Mouse (Mus musculus): ENCODE results near the gene Cdh4. TPM values are rescaled to one million over a fixed set of nuclear protein-coding genes. Genes with fewer than 3 reads are reported as not detected.
A peak's percentile ranks its signal among the peaks of the same experiment; 100 is the strongest.

The Cdh4 gene
- polyA plus RNA-seq, 1 experiment from 2014 or later: 57.4 TPM

- 39% methylated on average over 12 of the region's 12 CpGs for whole genome bisulfite sequencing
- H3K9me3 ChIP-seq (ENCODE audit: control insufficient read depth, low read length): no peaks in the 10 kb centered on the region
- H3K9ac ChIP-seq (replicated peaks; ENCODE audit: low read depth, low read length): no peak overlapping the region
- H3K27me3 ChIP-seq (replicated peaks; ENCODE audit: control insufficient read depth, insufficient read depth, low read length): no peaks in the 10 kb centered on the region
- no peak overlapping the region for H3K4me2 ChIP-seq (ENCODE audit: low read length)
- H3K27ac ChIP-seq (ENCODE audit: low read length): no peak overlapping the region
- no peak for ATAC-seq
- no peaks in the 10 kb centered on the region for H3K36me3 ChIP-seq (ENCODE audit: control insufficient read depth, insufficient read depth)
- no peak overlapping the region for H3K4me3 ChIP-seq (replicated peaks; ENCODE audit: low read length)
- H3K4me1 ChIP-seq (replicated peaks; ENCODE audit: control insufficient read depth, insufficient read depth, low read length): peaks cover 17% of the 10 kb centered on the region
These were observed 245.0 kb downstream of the Cdh4 start for GRCm38 (mm10) chr2:179687243-179687681.

DNA sequence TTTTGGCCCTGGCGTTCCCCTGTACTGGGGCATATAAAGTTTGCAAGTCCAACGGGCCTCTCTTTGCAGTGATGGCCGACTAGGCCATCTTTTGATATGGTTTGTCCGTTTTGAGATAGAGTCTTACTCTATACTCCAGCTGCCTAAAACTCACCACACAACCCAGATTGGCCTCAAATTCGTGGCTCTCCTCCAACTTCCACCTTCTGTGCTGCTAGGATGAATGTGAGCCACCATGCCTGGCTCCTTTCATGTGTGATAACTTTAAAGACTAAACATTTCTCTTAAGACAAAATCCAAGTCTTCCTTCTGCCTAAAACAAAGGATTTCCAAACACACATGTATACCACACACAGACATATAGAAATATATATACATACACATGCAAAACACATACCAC, 246.7 kb downstream of the Cdh4 start:
- peak; percentile 47 for ATAC-seq
- Histone ChIP-seq H3K27ac (ENCODE audit: low read length) (no peak overlapping the region), H3K27me3 (replicated peaks; ENCODE audit: control insufficient read depth, insufficient read depth, low read length) (no peaks in the 10 kb centered on the region), H3K4me3 (replicated peaks; ENCODE audit: low read length) (no peak overlapping the region), H3K4me1 (replicated peaks; ENCODE audit: control insufficient read depth, insufficient read depth, low read length) (peaks cover 17% of the 10 kb centered on the region), H3K36me3 (ENCODE audit: control insufficient read depth, insufficient read depth) (no peaks in the 10 kb centered on the region), H3K4me2 (ENCODE audit: low read length) (no peak overlapping the region), H3K9me3 (ENCODE audit: control insufficient read depth, low read length) (no peaks in the 10 kb centered on the region), H3K9ac (replicated peaks; ENCODE audit: low read depth, low read length) (no peak overlapping the region)
- 54% methylated on average over 5 of the region's 5 CpGs for WGBS

- H3K27ac ChIP-seq (ENCODE audit: low read length): no peak overlapping the region
- 75% methylated on average over 3 of the region's 3 CpGs for WGBS
These were observed 247.5 kb downstream of the Cdh4 start for GRCm38 (mm10) chr2:179689761-179690160.

DNA sequence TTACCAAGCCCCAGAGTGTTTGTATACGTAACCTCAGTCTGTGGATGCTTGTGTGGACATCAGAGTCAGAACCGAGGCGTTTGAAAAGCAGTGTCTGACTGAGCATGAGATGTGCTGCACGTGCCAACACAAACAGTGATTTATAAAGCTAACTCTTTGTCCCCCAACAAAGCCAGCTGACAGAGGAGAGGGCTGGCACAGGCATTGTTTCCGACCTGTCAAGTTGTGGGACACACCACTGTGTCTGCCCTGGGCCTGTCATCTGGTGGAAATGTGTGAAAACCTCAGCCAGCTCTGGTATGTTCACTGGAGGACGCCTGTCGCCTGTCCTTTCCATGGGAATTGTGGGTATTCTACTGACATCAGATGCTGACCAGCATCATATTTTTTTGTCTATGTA, 248.3 kb downstream of the Cdh4 start:
- no peak for ATAC-seq
- H3K4me2 ChIP-seq (ENCODE audit: low read length): no peak overlapping the region
- H3K36me3 ChIP-seq (ENCODE audit: control insufficient read depth, insufficient read depth): no peaks in the 10 kb centered on the region
- no peaks in the 10 kb centered on the region for H3K9me3 ChIP-seq (ENCODE audit: control insufficient read depth, low read length)
- 32% methylated on average over 7 of the region's 7 CpGs for WGBS
- H3K27me3 ChIP-seq (replicated peaks; ENCODE audit: control insufficient read depth, insufficient read depth, low read length): no peaks in the 10 kb centered on the region
- no peak overlapping the region for H3K9ac ChIP-seq (replicated peaks; ENCODE audit: low read depth, low read length)
- H3K27ac ChIP-seq (ENCODE audit: low read length): no peak overlapping the region
- H3K4me1 ChIP-seq (replicated peaks; ENCODE audit: control insufficient read depth, insufficient read depth, low read length): peaks cover 17% of the 10 kb centered on the region
- H3K4me3 ChIP-seq (replicated peaks; ENCODE audit: low read length): no peak overlapping the region

More at GRCm38 (mm10) chr2:179689761-179690160, 247.5 kb downstream of the Cdh4 start:
- ATAC-seq: no peak
- Histone ChIP-seq H3K27me3 (replicated peaks; ENCODE audit: control insufficient read depth, insufficient read depth, low read length) (no peaks in the 10 kb centered on the region), H3K9me3 (ENCODE audit: control insufficient read depth, low read length) (no peaks in the 10 kb centered on the region), H3K36me3 (ENCODE audit: control insufficient read depth, insufficient read depth) (no peaks in the 10 kb centered on the region), H3K4me1 (replicated peaks; ENCODE audit: control insufficient read depth, insufficient read depth, low read length) (peaks cover 17% of the 10 kb centered on the region), H3K4me2 (ENCODE audit: low read length) (no peak overlapping the region), H3K9ac (replicated peaks; ENCODE audit: low read depth, low read length) (no peak overlapping the region), H3K4me3 (replicated peaks; ENCODE audit: low read length) (no peak overlapping the region)

- no peak overlapping the region for H3K27ac ChIP-seq (ENCODE audit: low read length)
- no peak overlapping the region for H3K9ac ChIP-seq (replicated peaks; ENCODE audit: low read depth, low read length)
- H3K36me3 ChIP-seq (ENCODE audit: control insufficient read depth, insufficient read depth): no peaks in the 10 kb centered on the region
- 67% methylated on average over 9 of the region's 9 CpGs for WGBS
- no peak overlapping the region for H3K4me2 ChIP-seq (ENCODE audit: low read length)
- H3K4me1 ChIP-seq (replicated peaks; ENCODE audit: control insufficient read depth, insufficient read depth, low read length): peaks cover 17% of the 10 kb centered on the region
- ATAC-seq: no peak
- no peaks in the 10 kb centered on the region for H3K27me3 ChIP-seq (replicated peaks; ENCODE audit: control insufficient read depth, insufficient read depth, low read length)
- H3K4me3 ChIP-seq (replicated peaks; ENCODE audit: low read length): no peak overlapping the region
- H3K9me3 ChIP-seq (ENCODE audit: control insufficient read depth, low read length): no peaks in the 10 kb centered on the region
These were observed 252.7 kb downstream of the Cdh4 start for GRCm38 (mm10) chr2:179694936-179695335.

DNA sequence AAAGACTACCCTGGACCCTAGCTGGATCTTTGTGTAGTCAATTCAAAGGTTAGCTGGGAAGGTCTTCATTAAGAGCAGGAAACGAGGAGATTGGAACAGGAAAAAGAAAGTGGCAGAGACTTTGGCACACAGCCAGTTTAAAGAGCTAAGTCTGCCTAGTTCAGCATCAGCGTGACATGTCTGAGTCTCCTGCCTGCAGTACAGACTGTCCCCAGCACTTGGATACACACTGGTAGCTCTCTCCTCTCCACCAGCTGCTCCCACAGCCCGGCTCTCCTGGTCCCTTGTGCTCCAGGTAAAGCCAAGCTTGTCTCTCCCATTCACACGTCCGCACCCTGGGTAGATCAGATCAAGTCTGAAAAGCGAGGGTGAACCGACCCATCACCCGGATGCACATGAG, 255.4 kb downstream of the Cdh4 start:
- no peaks in the 10 kb centered on the region for H3K9me3 ChIP-seq (ENCODE audit: control insufficient read depth, low read length)
- no peaks in the 10 kb centered on the region for H3K27me3 ChIP-seq (replicated peaks; ENCODE audit: control insufficient read depth, insufficient read depth, low read length)
- 62% methylated on average over 8 of the region's 8 CpGs for WGBS
- no peak overlapping the region for H3K9ac ChIP-seq (replicated peaks; ENCODE audit: low read depth, low read length)
- no peak for ATAC-seq
- H3K4me1 ChIP-seq (replicated peaks; ENCODE audit: control insufficient read depth, insufficient read depth, low read length): peaks cover 13% of the 10 kb centered on the region
- no peak overlapping the region for H3K4me2 ChIP-seq (ENCODE audit: low read length)
- no peaks in the 10 kb centered on the region for H3K36me3 ChIP-seq (ENCODE audit: control insufficient read depth, insufficient read depth)
- no peak overlapping the region for H3K27ac ChIP-seq (ENCODE audit: low read length)
- no peak overlapping the region for H3K4me3 ChIP-seq (replicated peaks; ENCODE audit: low read length)

GRCm38 (mm10) chr2:179698196-179698985, 256.2 kb downstream of the Cdh4 start:
- Histone ChIP-seq H3K27me3 (replicated peaks; ENCODE audit: control insufficient read depth, insufficient read depth, low read length) (no peaks in the 10 kb centered on the region), H3K4me1 (replicated peaks; ENCODE audit: control insufficient read depth, insufficient read depth, low read length) (peaks cover 13% of the 10 kb centered on the region), H3K4me2 (ENCODE audit: low read length) (no peak overlapping the region), H3K9ac (replicated peaks; ENCODE audit: low read depth, low read length) (0 out of 2 replicates have a peak overlapping the region, but pooled peaks have one; percentile 7), H3K36me3 (ENCODE audit: control insufficient read depth, insufficient read depth) (no peaks in the 10 kb centered on the region), H3K27ac (ENCODE audit: low read length) (peak overlapping the region; percentile 15; the same call in 1 of the 2 replicates), H3K4me3 (replicated peaks; ENCODE audit: low read length) (no peak overlapping the region), H3K9me3 (ENCODE audit: control insufficient read depth, low read length) (no peaks in the 10 kb centered on the region)
- WGBS: 40% methylated on average over 12 of the region's 12 CpGs
- ATAC-seq: no peak; the same call in 1 of the 2 replicates

DNA sequence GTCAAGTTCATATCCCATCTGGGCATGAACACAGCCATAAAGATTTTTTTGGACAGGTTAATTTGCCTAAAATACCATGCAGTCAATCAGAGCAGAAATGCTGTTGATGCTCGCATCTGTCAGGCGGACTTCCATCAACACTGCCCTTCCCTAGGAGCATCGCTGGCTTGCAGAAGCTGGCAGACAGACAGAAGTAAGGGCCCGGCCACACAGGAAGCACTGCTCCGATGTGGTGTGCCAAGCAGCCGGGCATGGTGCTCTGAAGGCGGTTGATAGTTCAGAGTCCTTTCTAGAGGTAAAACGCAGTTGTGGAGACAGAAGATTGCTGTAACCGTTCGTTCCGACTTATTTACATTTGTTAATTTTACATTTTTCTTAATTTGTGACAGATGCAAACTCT, 262.8 kb downstream of the Cdh4 start:
- no peak for ATAC-seq
- 74% methylated on average over 11 of the region's 11 CpGs for WGBS
- H3K27ac ChIP-seq (ENCODE audit: low read length): no peak overlapping the region
- H3K4me1 ChIP-seq (replicated peaks; ENCODE audit: control insufficient read depth, insufficient read depth, low read length): peaks cover 5% of the 10 kb centered on the region; the same call in 1 of the 2 replicates
- H3K9me3 ChIP-seq (ENCODE audit: control insufficient read depth, low read length): no peaks in the 10 kb centered on the region
- no peak overlapping the region for H3K4me2 ChIP-seq (ENCODE audit: low read length)
- H3K9ac ChIP-seq (replicated peaks; ENCODE audit: low read depth, low read length): no peak overlapping the region
- no peak overlapping the region for H3K4me3 ChIP-seq (replicated peaks; ENCODE audit: low read length)
- H3K27me3 ChIP-seq (replicated peaks; ENCODE audit: control insufficient read depth, insufficient read depth, low read length): no peaks in the 10 kb centered on the region
- no peaks in the 10 kb centered on the region for H3K36me3 ChIP-seq (ENCODE audit: control insufficient read depth, insufficient read depth)

DNA sequence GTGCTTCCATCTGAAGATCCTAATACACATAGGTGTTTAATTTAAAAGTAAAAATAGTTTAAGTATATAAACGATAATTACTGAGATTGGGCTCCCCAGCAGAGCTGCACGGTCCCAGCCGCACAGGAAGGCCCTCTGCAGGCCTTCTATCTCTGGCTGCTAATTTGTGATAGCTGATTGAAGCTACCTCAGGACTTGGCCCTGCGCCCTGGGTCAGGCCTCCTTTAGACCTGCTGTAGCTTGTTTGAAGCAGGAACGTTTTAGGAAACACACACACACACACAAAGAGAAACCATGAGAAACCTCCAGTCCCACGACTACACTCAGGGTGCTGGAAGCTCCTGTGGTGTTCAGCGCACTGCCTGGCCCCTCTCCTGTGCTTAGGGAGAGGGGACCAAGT, 263.2 kb downstream of the Cdh4 start:
- Histone ChIP-seq H3K27me3 (replicated peaks; ENCODE audit: control insufficient read depth, insufficient read depth, low read length) (no peaks in the 10 kb centered on the region), H3K4me1 (replicated peaks; ENCODE audit: control insufficient read depth, insufficient read depth, low read length) (peaks cover 9% of the 10 kb centered on the region; the same call in 1 of the 2 replicates), H3K9ac (replicated peaks; ENCODE audit: low read depth, low read length) (no peak overlapping the region), H3K4me2 (ENCODE audit: low read length) (no peak overlapping the region), H3K36me3 (ENCODE audit: control insufficient read depth, insufficient read depth) (no peaks in the 10 kb centered on the region), H3K27ac (ENCODE audit: low read length) (no peak overlapping the region), H3K9me3 (ENCODE audit: control insufficient read depth, low read length) (no peaks in the 10 kb centered on the region), H3K4me3 (replicated peaks; ENCODE audit: low read length) (no peak overlapping the region)
- no peak for ATAC-seq
- WGBS: 55% methylated on average over 7 of the region's 7 CpGs

Measured in forebrain, embryonic 16.5 days (tissue).